Mouse (Mus musculus) liver, embryonic 14.5 days (tissue): ENCODE measurements around the gene Col19a1. TPM values are rescaled to one million over a fixed set of nuclear protein-coding genes. Genes with fewer than 3 reads are reported as not detected.

Experiments
- ATAC-seq: fragments of 200-750 bp; cut with Nextera tagmentation; 2 replicates; pipeline ENCODE4 v1.8.0; 2017; ENCODE audit warnings: moderate number of reproducible peaks, mild to moderate bottlenecking, moderate library complexity; ENCODE audit not compliant: insufficient read depth
- DNase-seq, 3 experiments: peaks; one replicate each; pipeline ENCODE4 v3.0.0-alpha.2; 2012 to 2013; ENCODE audit warnings: low read depth in 3 of 3, low spot score in 3 of 3
- H3K27ac ChIP-seq: fragments of 300-500 bp; sonication (generic); 2 replicates; pipeline ENCODE4 v1.5.1; 2014; ENCODE audit warnings: moderate library complexity, mild to moderate bottlenecking, control low read depth, inconsistent platforms
- H3K27me3 ChIP-seq: fragments of 300-500 bp; sonication (generic); 2 replicates; pipeline ENCODE4 v1.6.1; 2014; ENCODE audit warnings: mild to moderate bottlenecking, low read length, moderate library complexity; ENCODE audit not compliant: control insufficient read depth, insufficient read depth
- H3K36me3 ChIP-seq: fragments of 300-500 bp; sonication (generic); replicated peaks from 2 replicates; pipeline ENCODE4 v1.6.1; 2014; ENCODE audit warnings: low read depth; ENCODE audit not compliant: control insufficient read depth, insufficient read depth
- H3K4me1 ChIP-seq, 2 experiments: fragments of 200-500 bp in 1 of 2; fragments of 300-500 bp in 1 of 2; sonication (generic) in 1 of 2; replicated peaks; 2 replicates each; pipeline ENCODE4 v1.6.1; 2012 to 2014; ENCODE audit warnings: antibody characterized with exemption in 1 of 2, inconsistent platforms in 1 of 2, low read length in 1 of 2; ENCODE audit not compliant: control insufficient read depth in 2 of 2, insufficient read depth in 2 of 2
- H3K4me2 ChIP-seq: fragments of 300-500 bp; sonication (generic); 2 replicates; pipeline ENCODE4 v1.6.1; 2014; ENCODE audit warnings: low read depth, mild to moderate bottlenecking, control low read depth, moderate library complexity
- H3K4me3 ChIP-seq, 2 experiments: fragments of 200-500 bp in 1 of 2; fragments of 300-500 bp in 1 of 2; sonication (generic) in 1 of 2; 2 replicates each; pipeline ENCODE4 v1.5.1; 2012 to 2014; ENCODE audit warnings: low read depth in 2 of 2, low read length in 2 of 2, mild to moderate bottlenecking in 2 of 2, control low read depth in 1 of 2, inconsistent platforms in 1 of 2, moderate library complexity in 1 of 2; ENCODE audit not compliant: insufficient read depth in 1 of 2
- H3K9ac ChIP-seq: fragments of 300-500 bp; sonication (generic); replicated peaks from 2 replicates; pipeline ENCODE4 v1.6.1; 2014; ENCODE audit warnings: mild to moderate bottlenecking, control low read depth, moderate library complexity
- H3K9me3 ChIP-seq: fragments of 300-500 bp; sonication (generic); 2 replicates; pipeline ENCODE4 v1.6.1; 2016; ENCODE audit warnings: low read length, mixed read lengths; ENCODE audit not compliant: control insufficient read depth
- CTCF ChIP-seq: IDR thresholded peaks from 2 replicates; pipeline ENCODE4 v1.5.1; 2016; ENCODE audit warnings: antibody characterized with exemption, low read depth, control low read depth
- EP300 ChIP-seq: IDR thresholded peaks from 2 replicates; pipeline ENCODE4 v1.6.1; 2016; ENCODE audit warnings: antibody characterized with exemption, low read depth
- WGBS: fragments of 180-500 bp; shearing (Covaris S2); extraction: QIAGEN DNeasy Blood & Tissue Kit; methylation state at CpG from one replicate; pipeline ENCODE4 v1.1.7; 2014; ENCODE audit not compliant: insufficient replicate concordance; 5-methylcytosine and 5-hydroxymethylcytosine counted together
- polyA plus RNA-seq, 2 experiments: library from polyadenylated mRNA; depleted of rRNA in 1 of 2; stranded (reverse) in 1 of 2; unstranded in 1 of 2; fragments of >200 nt; fragmentation: Nextera tagmentation in 1 of 2; extraction: Ambion mirVana in 1 of 2; gene quantifications; 2 replicates each; pipeline versions ENCODE4 v1.2.1 to v1.2.3; 2012 to 2014

Gene Col19a1
- polyA plus RNA-seq, 2 experiments = not detected

GRCm38 (mm10) chr1:24515341-24515740 is 71.9 kb downstream of the Col19a1 start:
- H3K27ac ChIP-seq = no peak overlapping the region
- ATAC-seq = no peak
- no peaks in the 10 kb centered on the region for H3K4me1 ChIP-seq
- H3K4me3 ChIP-seq = no peak overlapping the region
- TF ChIP-seq EP300 (no peak), CTCF (no peak)
- H3K9me3 ChIP-seq = no peaks in the 10 kb centered on the region
- no peak overlapping the region for H3K4me2 ChIP-seq
- WGBS = 66% methylated on average over 5 of the region's 5 CpGs
- H3K9ac ChIP-seq = no peak overlapping the region
- no peaks in the 10 kb centered on the region for H3K27me3 ChIP-seq
- H3K36me3 ChIP-seq = no peaks in the 10 kb centered on the region
- no peak for DNase-seq

- 51% methylated on average over 6 of the region's 6 CpGs for WGBS
- ATAC-seq (no peak), DNase-seq (no peak)
- Histone ChIP-seq H3K27me3 (no peaks in the 10 kb centered on the region), H3K4me3 (no peak overlapping the region), H3K9ac (no peak overlapping the region), H3K27ac (no peak overlapping the region), H3K36me3 (no peaks in the 10 kb centered on the region), H3K4me2 (no peak overlapping the region), H3K4me1 (no peaks in the 10 kb centered on the region), H3K9me3 (no peaks in the 10 kb centered on the region)
- TF ChIP-seq EP300 (no peak), CTCF (no peak)
These were observed 75.7 kb downstream of the Col19a1 start for GRCm38 (mm10) chr1:24511536-24511935.

GRCm38 (mm10) chr1:24495400-24495799 is 91.9 kb downstream of the Col19a1 start:
- no peak for TF ChIP-seq CTCF
- TF ChIP-seq EP300 = no peak
- H3K4me3 ChIP-seq = no peak overlapping the region
- no peaks in the 10 kb centered on the region for H3K9me3 ChIP-seq
- no peaks in the 10 kb centered on the region for H3K27me3 ChIP-seq
- ATAC-seq = no peak
- no peaks in the 10 kb centered on the region for H3K36me3 ChIP-seq
- H3K9ac ChIP-seq = no peak overlapping the region
- H3K4me1 ChIP-seq = no peaks in the 10 kb centered on the region
- H3K4me2 ChIP-seq = no peak overlapping the region
- no peak overlapping the region for H3K27ac ChIP-seq
- 58% methylated on average over 4 of the region's 4 CpGs for whole genome bisulfite sequencing
- DNase-seq = no peak

- WGBS = 60% methylated on average over 5 of the region's 5 CpGs
- H3K9ac ChIP-seq = no peak overlapping the region
- no peak for TF ChIP-seq CTCF
- TF ChIP-seq EP300 = no peak
- no peaks in the 10 kb centered on the region for H3K36me3 ChIP-seq
- no peak for ATAC-seq
- H3K4me2 ChIP-seq = no peak overlapping the region
- H3K27me3 ChIP-seq = no peaks in the 10 kb centered on the region
- no peaks in the 10 kb centered on the region for H3K4me1 ChIP-seq
- H3K4me3 ChIP-seq = no peak overlapping the region
- DNase-seq = no peak
- H3K27ac ChIP-seq = no peak overlapping the region
- no peaks in the 10 kb centered on the region for H3K9me3 ChIP-seq
These were observed 103.1 kb downstream of the Col19a1 start for GRCm38 (mm10) chr1:24484161-24484560.

GRCm38 (mm10) chr1:24471096-24471710 is 116.1 kb downstream of the Col19a1 start:
- no peak overlapping the region for H3K4me3 ChIP-seq
- H3K4me2 ChIP-seq = no peak overlapping the region
- H3K4me1 ChIP-seq = no peaks in the 10 kb centered on the region
- H3K27ac ChIP-seq = no peak overlapping the region
- no peaks in the 10 kb centered on the region for H3K36me3 ChIP-seq
- WGBS = 57% methylated on average over 7 of the region's 7 CpGs
- no peaks in the 10 kb centered on the region for H3K27me3 ChIP-seq
- TF ChIP-seq EP300 = no peak
- H3K9me3 ChIP-seq = no peaks in the 10 kb centered on the region
- ATAC-seq (no peak), DNase-seq (no peak)
- H3K9ac ChIP-seq = no peak overlapping the region
